Mouse (Mus musculus): Measurements from ENCODE around the gene Olfr1160.
"Not testable (repeated sequence)": the region's sequence is repeated elsewhere in the genome, so short reads cannot be mapped to it uniquely, and the experiment has no call there.

The Olfr1160 gene

DNA sequence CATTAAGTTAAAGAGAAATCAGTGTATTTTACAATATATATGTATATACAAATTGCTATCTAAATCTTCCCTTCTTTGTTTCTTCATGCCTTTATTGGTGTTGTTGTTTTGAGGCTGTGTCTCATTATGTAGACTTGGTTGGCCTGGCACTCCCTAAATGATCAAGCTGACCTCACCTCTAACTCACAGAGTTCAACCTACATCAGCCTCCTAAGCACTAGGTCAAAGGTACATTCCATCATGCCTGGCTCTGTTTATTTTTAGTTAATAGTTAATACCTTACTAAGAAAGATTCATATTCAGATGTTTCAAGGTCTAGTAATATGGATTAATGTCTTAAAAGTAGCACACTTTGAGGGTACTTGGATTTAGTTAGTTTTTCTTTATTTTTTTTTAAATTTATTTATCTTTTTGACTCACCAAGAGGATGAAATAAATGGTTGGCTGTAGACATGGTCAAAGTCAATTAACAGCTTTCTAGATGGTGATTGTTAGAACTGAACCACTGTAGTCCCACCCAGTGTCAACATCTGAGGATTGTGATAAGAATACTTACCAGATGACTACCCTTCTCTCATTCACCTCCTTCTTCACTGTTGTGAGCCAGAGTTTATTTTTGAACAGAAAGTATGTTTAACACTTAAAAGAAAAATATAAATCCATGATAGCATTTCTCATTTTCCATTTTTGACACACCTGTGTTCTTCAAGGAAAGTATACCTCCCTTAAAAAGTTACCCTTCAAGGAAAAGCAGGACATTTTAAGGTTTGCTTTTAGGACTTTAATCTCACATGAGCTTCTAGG, at the start of gene Olfr1160:
Gene Olfr1160 (minus strand): TSS at position 754 of the 804 bp plus-strand sequence.
- no peak for DNase-seq

GRCm38 (mm10) chr2:88051029-88051428, 43.0 kb upstream of the Olfr1160 start, which contains the start of gene Olfr1162:
Gene Olfr1162, minus strand, starts transcription at chr2:88051129.
- DNase-seq = no peak

DNA sequence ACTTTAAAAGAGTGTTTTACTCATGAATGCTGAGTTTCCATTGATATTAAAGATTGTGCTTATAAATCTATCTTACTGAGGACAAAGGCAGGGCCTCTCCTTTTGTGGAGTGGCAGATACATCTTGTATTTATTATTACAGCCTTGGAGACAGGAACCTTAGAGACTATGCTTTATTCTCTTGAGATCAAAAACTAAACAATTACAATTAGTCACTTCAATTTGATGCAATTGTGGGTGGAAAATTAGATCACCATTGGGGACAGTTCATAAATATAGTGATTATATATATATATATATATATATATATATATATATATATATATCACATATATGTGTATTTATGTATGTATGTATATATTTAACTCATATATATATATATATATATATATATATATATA, 29.5 kb upstream of the Olfr1160 start, which contains the start of gene Olfr73:
Gene Olfr73 (minus strand): TSS at position 101 of the 400 bp plus-strand sequence.
- DNase-seq = no peak

DNA sequence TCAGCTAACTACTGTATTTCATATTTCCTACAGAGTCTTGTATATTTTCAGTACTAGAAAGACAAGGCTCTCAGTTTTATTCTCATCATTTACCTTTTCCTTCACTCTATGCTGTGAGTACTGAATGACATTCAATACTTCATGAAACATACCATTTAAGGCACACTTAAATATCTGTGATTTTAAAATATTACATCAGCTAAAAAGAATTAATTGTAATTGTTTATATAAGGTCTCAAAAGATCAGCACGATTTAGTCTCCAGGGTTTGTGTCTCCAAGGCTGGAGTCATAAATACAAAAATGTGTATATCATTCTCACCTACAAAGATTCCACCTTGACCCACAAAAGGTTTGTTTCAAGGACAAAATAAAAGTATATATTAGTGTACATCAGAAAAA, 14.4 kb upstream of the Olfr1160 start, which contains the start of gene Olfr1161:
Gene Olfr1161 (plus strand): TSS at position 301 of the 400 bp plus-strand sequence.
- DNase-seq = not testable (repeated sequence)

DNA sequence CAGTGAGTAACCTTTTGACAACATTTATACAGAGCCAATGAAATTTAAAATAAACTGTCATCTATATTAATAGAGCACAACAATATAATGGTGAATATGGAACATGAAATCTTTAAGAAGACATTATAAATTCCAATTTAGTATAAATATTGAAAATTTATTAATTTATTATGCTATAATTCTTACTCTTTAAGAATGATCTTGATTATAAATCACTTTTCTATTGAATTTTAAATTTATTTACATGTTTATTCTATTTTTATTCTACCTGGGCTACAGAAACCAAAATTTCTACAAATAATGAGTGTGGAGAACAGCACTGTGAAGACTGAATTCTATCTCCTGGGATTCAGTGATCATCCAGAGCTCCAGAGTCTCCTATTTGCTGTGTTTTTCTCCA, 18.3 kb downstream of the Olfr1160 start, which contains the start of gene Olfr1158:
Gene Olfr1158 (plus strand): TSS at position 301 of the 400 bp plus-strand sequence.
- no peak for DNase-seq

- DNase-seq = no peak
Measured at GRCm38 (mm10) chr2:87974563-87974962, 33.5 kb downstream of the Olfr1160 start, which contains the start of gene Olfr74. Gene Olfr74, minus strand, starts transcription at chr2:87974663.

- no peak for DNase-seq
Measured at GRCm38 (mm10) chr2:87968199-87968598, 39.9 kb downstream of the Olfr1160 start, which contains the start of gene Olfr1157. Gene Olfr1157, minus strand, starts transcription at chr2:87968299.

DNA sequence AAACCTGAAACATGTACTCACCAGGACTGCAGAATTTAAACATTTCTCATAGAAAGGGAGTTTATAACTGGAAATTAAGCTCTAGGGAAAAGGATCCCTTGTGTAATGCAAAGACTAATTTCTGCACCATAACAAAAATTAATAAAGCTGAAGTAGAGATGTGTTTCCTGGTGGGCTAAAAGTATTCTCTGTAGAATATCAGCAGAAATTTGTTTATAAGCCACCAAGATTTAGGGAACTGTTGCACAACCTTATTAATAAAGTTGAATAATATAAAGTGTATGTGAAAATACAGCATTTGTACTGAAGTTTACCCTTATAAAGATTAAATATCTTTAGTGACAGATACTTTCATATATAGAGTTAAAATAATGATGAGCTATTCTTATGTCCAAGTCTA, 55.1 kb downstream of the Olfr1160 start, which contains the start of gene Olfr1156:
Gene Olfr1156 (minus strand): TSS at position 101 of the 400 bp plus-strand sequence.
- DNase-seq = no peak
